Mouse (Mus musculus): ENCODE results near the gene Zc3h12c. TPM values are rescaled to one million over a fixed set of nuclear protein-coding genes. Genes with fewer than 3 reads are reported as not detected.

Gene Zc3h12c
- polyA plus RNA-seq, 1 experiment from 2014 or later: 1.2 TPM

GRCm38 (mm10) chr9:52170671-52171070 is 2.3 kb upstream of the Zc3h12c start:
- Histone ChIP-seq H3K4me3 (ENCODE audit: low read depth, low read length) (no peak overlapping the region), H3K4me2 (replicated peaks; ENCODE audit: low read depth) (no peak overlapping the region), H3K9ac (ENCODE audit: low read length) (no peak overlapping the region), H3K27ac (replicated peaks) (no peak overlapping the region), H3K36me3 (ENCODE audit: control insufficient read depth, insufficient read depth, low read length) (no peaks in the 10 kb centered on the region), H3K27me3 (ENCODE audit: control insufficient read depth, insufficient read depth, low read length) (no peaks in the 10 kb centered on the region), H3K9me3 (ENCODE audit: control insufficient read depth, low read length) (no peaks in the 10 kb centered on the region), H3K4me1 (replicated peaks; ENCODE audit: control insufficient read depth, insufficient read depth) (no peaks in the 10 kb centered on the region)
- no peak for TF ChIP-seq EP300 (optimal IDR thresholded peaks at IDR 0.05)
- TF ChIP-seq CTCF (IDR thresholded peaks at IDR 0.05; ENCODE audit: low read depth): no peak
- WGBS: 77% methylated on average over 6 of the region's 6 CpGs
- DNase-seq (ENCODE audit: low spot score) (no peak), ATAC-seq (ENCODE audit: low FRiP score, low TSS enrichment) (no peak)

GRCm38 (mm10) chr9:52170131-52170530 is 1.8 kb upstream of the Zc3h12c start:
- no peaks in the 10 kb centered on the region for H3K9me3 ChIP-seq (ENCODE audit: control insufficient read depth, low read length)
- no peak overlapping the region for H3K27ac ChIP-seq (replicated peaks)
- H3K27me3 ChIP-seq (ENCODE audit: control insufficient read depth, insufficient read depth, low read length): no peaks in the 10 kb centered on the region
- no peaks in the 10 kb centered on the region for H3K36me3 ChIP-seq (ENCODE audit: control insufficient read depth, insufficient read depth, low read length)
- 75% methylated on average over 3 of the region's 3 CpGs for WGBS
- no peaks in the 10 kb centered on the region for H3K4me1 ChIP-seq (replicated peaks; ENCODE audit: control insufficient read depth, insufficient read depth)
- TF ChIP-seq CTCF (IDR thresholded peaks at IDR 0.05; ENCODE audit: low read depth) (no peak), EP300 (optimal IDR thresholded peaks at IDR 0.05) (no peak)
- DNase-seq (ENCODE audit: low spot score) (no peak), ATAC-seq (ENCODE audit: low FRiP score, low TSS enrichment) (no peak)
- H3K4me2 ChIP-seq (replicated peaks; ENCODE audit: low read depth): no peak overlapping the region
- H3K4me3 ChIP-seq (ENCODE audit: low read depth, low read length): no peak overlapping the region
- H3K9ac ChIP-seq (ENCODE audit: low read length): no peak overlapping the region

GRCm38 (mm10) chr9:52168686-52169270 is 406 bp upstream of the Zc3h12c start:
- ATAC-seq (ENCODE audit: low FRiP score, low TSS enrichment): peak; percentile 83
- Histone ChIP-seq H3K27me3 (ENCODE audit: control insufficient read depth, insufficient read depth, low read length) (no peaks in the 10 kb centered on the region), H3K4me2 (replicated peaks; ENCODE audit: low read depth) (peak overlapping the region; percentile 86), H3K4me3 (ENCODE audit: low read depth, low read length) (peak overlapping the region; percentile 85), H3K4me1 (replicated peaks; ENCODE audit: control insufficient read depth, insufficient read depth) (no peaks in the 10 kb centered on the region), H3K36me3 (ENCODE audit: control insufficient read depth, insufficient read depth, low read length) (no peaks in the 10 kb centered on the region), H3K27ac (replicated peaks) (peak overlapping the region; percentile 95), H3K9me3 (ENCODE audit: control insufficient read depth, low read length) (no peaks in the 10 kb centered on the region), H3K9ac (ENCODE audit: low read length) (peak overlapping the region; percentile 93)
- TF ChIP-seq CTCF (IDR thresholded peaks at IDR 0.05; ENCODE audit: low read depth): peak; percentile 58
- no peak for TF ChIP-seq EP300 (optimal IDR thresholded peaks at IDR 0.05)
- peak; percentile 80 for DNase-seq (ENCODE audit: low spot score)
- 1% methylated on average over 16 of the region's 34 CpGs for WGBS

GRCm38 (mm10) chr9:52167506-52167862 is 888 bp downstream of the Zc3h12c start:
- Histone ChIP-seq H3K4me1 (replicated peaks; ENCODE audit: control insufficient read depth, insufficient read depth) (no peaks in the 10 kb centered on the region), H3K4me3 (ENCODE audit: low read depth, low read length) (peak overlapping the region; percentile 85), H3K9ac (ENCODE audit: low read length) (peak overlapping the region; percentile 93), H3K27me3 (ENCODE audit: control insufficient read depth, insufficient read depth, low read length) (no peaks in the 10 kb centered on the region), H3K9me3 (ENCODE audit: control insufficient read depth, low read length) (no peaks in the 10 kb centered on the region), H3K36me3 (ENCODE audit: control insufficient read depth, insufficient read depth, low read length) (no peaks in the 10 kb centered on the region), H3K27ac (replicated peaks) (peak overlapping the region; percentile 95), H3K4me2 (replicated peaks; ENCODE audit: low read depth) (peak overlapping the region; percentile 86)
- WGBS: 10% methylated on average over 8 of the region's 8 CpGs
- DNase-seq (ENCODE audit: low spot score) (no peak), ATAC-seq (ENCODE audit: low FRiP score, low TSS enrichment) (no peak)
- no peak for TF ChIP-seq CTCF (IDR thresholded peaks at IDR 0.05; ENCODE audit: low read depth)
- TF ChIP-seq EP300 (optimal IDR thresholded peaks at IDR 0.05): no peak

- Histone ChIP-seq H3K36me3 (ENCODE audit: control insufficient read depth, insufficient read depth, low read length) (no peaks in the 10 kb centered on the region), H3K27ac (replicated peaks) (no peak overlapping the region), H3K4me2 (replicated peaks; ENCODE audit: low read depth) (peak overlapping the region; percentile 86), H3K4me1 (replicated peaks; ENCODE audit: control insufficient read depth, insufficient read depth) (no peaks in the 10 kb centered on the region), H3K27me3 (ENCODE audit: control insufficient read depth, insufficient read depth, low read length) (no peaks in the 10 kb centered on the region), H3K9me3 (ENCODE audit: control insufficient read depth, low read length) (no peaks in the 10 kb centered on the region), H3K9ac (ENCODE audit: low read length) (no peak overlapping the region; the same call in 1 of the 2 replicates), H3K4me3 (ENCODE audit: low read depth, low read length) (peak overlapping the region; percentile 85)
- ATAC-seq (ENCODE audit: low FRiP score, low TSS enrichment) (no peak), DNase-seq (ENCODE audit: low spot score) (no peak)
- TF ChIP-seq CTCF (IDR thresholded peaks at IDR 0.05; ENCODE audit: low read depth): no peak
- TF ChIP-seq EP300 (optimal IDR thresholded peaks at IDR 0.05): no peak
- WGBS: 18% methylated on average over 3 of the region's 3 CpGs
Observed at GRCm38 (mm10) chr9:52167084-52167483, 1.3 kb downstream of the Zc3h12c start.

GRCm38 (mm10) chr9:52165706-52166090 is 2.7 kb downstream of the Zc3h12c start:
- Histone ChIP-seq H3K4me1 (replicated peaks; ENCODE audit: control insufficient read depth, insufficient read depth) (no peaks in the 10 kb centered on the region), H3K27me3 (ENCODE audit: control insufficient read depth, insufficient read depth, low read length) (no peaks in the 10 kb centered on the region), H3K4me3 (ENCODE audit: low read depth, low read length) (no peak overlapping the region), H3K4me2 (replicated peaks; ENCODE audit: low read depth) (no peak overlapping the region), H3K9me3 (ENCODE audit: control insufficient read depth, low read length) (no peaks in the 10 kb centered on the region), H3K27ac (replicated peaks) (no peak overlapping the region), H3K9ac (ENCODE audit: low read length) (no peak overlapping the region), H3K36me3 (ENCODE audit: control insufficient read depth, insufficient read depth, low read length) (no peaks in the 10 kb centered on the region)
- no peak for DNase-seq (ENCODE audit: low spot score)
- TF ChIP-seq CTCF (IDR thresholded peaks at IDR 0.05; ENCODE audit: low read depth): no peak
- no peak for TF ChIP-seq EP300 (optimal IDR thresholded peaks at IDR 0.05)
- ATAC-seq (ENCODE audit: low FRiP score, low TSS enrichment): no peak
- WGBS: 95% methylated on average over 3 of the region's 3 CpGs
